Mouse (Mus musculus): Measurements from ENCODE around the gene Tjp2. TPM values are rescaled to one million over a fixed set of nuclear protein-coding genes. Genes with fewer than 3 reads are reported as not detected.

Gene Tjp2
- polyA plus RNA-seq (2012; rRNA removed) = 4.5 and 5.5 TPM in 2 replicates

DNA sequence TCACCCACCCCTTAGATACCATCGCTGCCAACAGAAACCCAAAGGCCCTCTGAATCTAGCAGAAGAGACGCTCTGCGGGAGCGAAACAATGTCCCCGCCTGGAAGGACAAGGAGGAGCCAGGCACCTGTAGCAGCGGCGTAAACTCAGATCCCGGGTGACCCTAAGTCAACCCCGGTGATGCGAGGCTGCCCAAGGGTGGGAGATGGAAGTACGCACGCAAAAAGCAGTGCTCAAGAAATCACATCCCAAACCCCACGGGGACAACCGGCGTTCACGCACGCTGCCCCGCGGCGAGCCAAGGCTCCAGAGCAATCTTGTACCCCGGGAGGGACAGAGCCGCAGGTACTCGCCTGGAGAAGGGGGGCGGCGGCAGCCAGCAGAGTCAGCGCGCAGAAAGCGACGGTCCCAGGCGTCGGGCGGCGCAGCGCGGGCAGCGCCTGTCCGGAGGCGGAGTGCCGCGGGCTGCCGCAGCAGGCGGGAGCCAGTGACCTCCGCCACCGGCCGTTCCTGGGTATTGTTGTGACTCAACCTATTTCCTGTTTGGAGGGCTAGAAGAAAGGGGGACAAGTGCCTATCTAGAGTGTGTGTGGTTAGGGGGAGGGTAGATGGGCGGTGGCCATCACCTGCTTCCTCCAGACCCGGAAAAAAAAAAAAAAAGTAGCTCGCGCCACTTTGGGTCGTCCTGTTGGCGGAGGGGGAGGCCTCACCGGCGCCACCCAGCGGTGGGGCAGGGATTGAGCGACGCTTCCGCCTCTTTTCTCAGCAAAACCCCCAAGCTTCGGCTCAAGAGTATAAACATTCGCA, at the start of gene Tjp2:
Tjp2 (minus strand) TSS at position 531 of the 805 bp plus-strand sequence.
- peak; percentile 24 for DNase-seq
- H3K27me3 ChIP-seq (ENCODE audit: control insufficient read depth, insufficient read depth, low read length) = no peaks in the 10 kb centered on the region; the same call in 1 of the 2 replicates
- H3K27ac ChIP-seq (ENCODE audit: control insufficient read depth, insufficient read depth, low read length) = no peak within 1 kb of the TSS
- H3K36me3 ChIP-seq (ENCODE audit: control insufficient read depth, insufficient read depth, low read length) = no peaks in the 10 kb centered on the region
- TF ChIP-seq POLR2A (IDR thresholded peaks at IDR 0.05; ENCODE audit: control insufficient read depth, extremely low read depth, insufficient read depth, low read length, poor library complexity) (no peak), CTCF (IDR thresholded peaks at IDR 0.05; ENCODE audit: borderline replicate concordance, control insufficient read depth, extremely low read depth, insufficient read depth, low read length, poor library complexity) (peak; percentile 73; the same call in 1 of the 2 replicates)
- peak within 1 kb of the TSS; percentile 27 for H3K4me3 ChIP-seq (ENCODE audit: control insufficient read depth, insufficient read depth, low read length)
- H3K4me1 ChIP-seq (replicated peaks; ENCODE audit: control insufficient read depth, insufficient read depth, low read length) = peaks cover 4% of the 10 kb centered on the region
- 3% methylated on average over 58 of the region's 59 CpGs for WGBS

DNA sequence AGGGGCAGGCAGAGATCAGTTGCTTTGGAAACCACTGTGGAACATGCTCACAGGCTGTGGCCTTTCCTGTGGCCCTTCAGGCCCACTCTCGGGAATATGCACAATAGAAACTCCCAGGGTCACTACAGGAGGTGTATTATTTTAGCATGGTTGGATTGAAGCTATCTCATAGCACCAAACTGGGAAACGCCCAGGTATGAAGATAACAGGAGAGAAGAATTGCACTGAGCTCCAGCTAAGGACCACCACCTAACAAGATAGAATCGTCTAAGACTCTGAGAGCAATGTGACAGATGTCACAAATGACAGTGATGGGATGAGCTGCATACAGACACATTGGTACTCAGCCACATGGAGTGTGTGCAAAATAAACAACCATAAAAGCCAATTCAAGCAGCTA, 49.5 kb upstream of the Tjp2 start:
- Histone ChIP-seq H3K4me1 (replicated peaks; ENCODE audit: control insufficient read depth, insufficient read depth, low read length) (peaks cover 5% of the 10 kb centered on the region), H3K27me3 (ENCODE audit: control insufficient read depth, insufficient read depth, low read length) (no peaks in the 10 kb centered on the region), H3K27ac (ENCODE audit: control insufficient read depth, insufficient read depth, low read length) (no peak overlapping the region), H3K4me3 (ENCODE audit: control insufficient read depth, insufficient read depth, low read length) (no peak overlapping the region), H3K36me3 (ENCODE audit: control insufficient read depth, insufficient read depth, low read length) (peaks cover 4% of the 10 kb centered on the region)
- TF ChIP-seq CTCF (IDR thresholded peaks at IDR 0.05; ENCODE audit: borderline replicate concordance, control insufficient read depth, extremely low read depth, insufficient read depth, low read length, poor library complexity) (no peak), POLR2A (IDR thresholded peaks at IDR 0.05; ENCODE audit: control insufficient read depth, extremely low read depth, insufficient read depth, low read length, poor library complexity) (no peak)
- WGBS = 89% methylated on average over 3 of the region's 3 CpGs
- no peak for DNase-seq

DNA sequence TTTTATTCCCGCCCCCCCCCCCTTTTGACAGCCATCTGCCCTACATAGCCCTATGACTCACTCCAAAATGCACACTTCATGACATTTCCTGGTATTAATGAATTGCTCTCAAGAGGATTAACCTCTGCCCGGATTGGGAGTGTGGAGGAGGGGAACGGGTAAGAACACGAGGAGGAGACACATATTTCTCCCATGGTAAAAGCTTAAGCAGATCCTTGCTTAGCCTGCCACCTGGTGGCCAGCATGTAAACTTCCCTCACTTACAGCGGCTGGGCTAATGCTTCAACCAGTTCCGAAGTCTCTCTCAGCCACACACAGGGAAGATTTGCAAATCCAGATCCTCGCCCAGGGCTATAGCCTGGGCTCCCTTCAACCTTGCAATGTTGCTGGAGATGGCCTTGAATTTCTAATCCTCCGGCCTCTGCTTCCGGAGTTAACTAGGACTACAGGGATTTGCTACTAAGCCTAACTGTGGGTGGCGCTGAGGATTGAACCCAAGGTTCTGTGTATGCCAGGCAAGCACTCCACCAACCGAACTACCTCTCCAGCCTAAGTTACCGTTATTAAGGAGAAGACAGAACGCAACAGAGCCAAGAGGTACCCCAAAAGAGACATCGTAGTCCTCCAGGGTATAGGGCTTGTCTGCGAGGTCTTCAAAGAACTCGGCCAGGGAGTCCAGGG, 47.1 kb upstream of the Tjp2 start:
- Histone ChIP-seq H3K4me1 (replicated peaks; ENCODE audit: control insufficient read depth, insufficient read depth, low read length) (no peaks in the 10 kb centered on the region), H3K27ac (ENCODE audit: control insufficient read depth, insufficient read depth, low read length) (no peak overlapping the region), H3K36me3 (ENCODE audit: control insufficient read depth, insufficient read depth, low read length) (peaks cover 7% of the 10 kb centered on the region), H3K4me3 (ENCODE audit: control insufficient read depth, insufficient read depth, low read length) (no peak overlapping the region), H3K27me3 (ENCODE audit: control insufficient read depth, insufficient read depth, low read length) (no peaks in the 10 kb centered on the region)
- DNase-seq = peak; percentile 72
- peak; percentile 59; the same call in 1 of the 2 replicates for TF ChIP-seq CTCF (IDR thresholded peaks at IDR 0.05; ENCODE audit: borderline replicate concordance, control insufficient read depth, extremely low read depth, insufficient read depth, low read length, poor library complexity)
- no peak for TF ChIP-seq POLR2A (IDR thresholded peaks at IDR 0.05; ENCODE audit: control insufficient read depth, extremely low read depth, insufficient read depth, low read length, poor library complexity)
- 66% methylated on average over 16 of the region's 16 CpGs for WGBS

DNA sequence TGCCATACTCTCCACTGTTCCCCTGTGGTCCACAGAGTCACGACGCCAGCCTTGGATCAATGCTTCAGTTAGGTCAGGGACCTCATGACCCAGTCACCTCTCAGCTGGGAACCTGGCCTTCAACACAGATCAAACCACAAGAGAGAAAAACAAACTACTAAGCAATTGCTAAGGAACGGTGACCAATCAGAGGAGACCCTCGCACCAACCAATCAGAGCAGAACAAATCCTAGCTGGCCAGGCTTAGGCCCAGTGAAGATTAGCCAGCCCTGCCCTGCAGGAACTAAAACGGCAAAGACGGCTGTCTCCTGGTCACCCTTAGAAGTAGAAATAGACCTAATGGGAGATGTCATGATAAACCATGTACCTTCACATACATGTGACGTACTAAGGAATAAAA, 46.5 kb upstream of the Tjp2 start:
- Histone ChIP-seq H3K4me3 (ENCODE audit: control insufficient read depth, insufficient read depth, low read length) (no peak overlapping the region), H3K27me3 (ENCODE audit: control insufficient read depth, insufficient read depth, low read length) (no peaks in the 10 kb centered on the region), H3K27ac (ENCODE audit: control insufficient read depth, insufficient read depth, low read length) (no peak overlapping the region), H3K36me3 (ENCODE audit: control insufficient read depth, insufficient read depth, low read length) (peaks cover 7% of the 10 kb centered on the region), H3K4me1 (replicated peaks; ENCODE audit: control insufficient read depth, insufficient read depth, low read length) (no peaks in the 10 kb centered on the region)
- no peak for DNase-seq
- 90% methylated on average over 7 of the region's 7 CpGs for WGBS
- TF ChIP-seq CTCF (IDR thresholded peaks at IDR 0.05; ENCODE audit: borderline replicate concordance, control insufficient read depth, extremely low read depth, insufficient read depth, low read length, poor library complexity) = no peak
- TF ChIP-seq POLR2A (IDR thresholded peaks at IDR 0.05; ENCODE audit: control insufficient read depth, extremely low read depth, insufficient read depth, low read length, poor library complexity) = no peak

DNA sequence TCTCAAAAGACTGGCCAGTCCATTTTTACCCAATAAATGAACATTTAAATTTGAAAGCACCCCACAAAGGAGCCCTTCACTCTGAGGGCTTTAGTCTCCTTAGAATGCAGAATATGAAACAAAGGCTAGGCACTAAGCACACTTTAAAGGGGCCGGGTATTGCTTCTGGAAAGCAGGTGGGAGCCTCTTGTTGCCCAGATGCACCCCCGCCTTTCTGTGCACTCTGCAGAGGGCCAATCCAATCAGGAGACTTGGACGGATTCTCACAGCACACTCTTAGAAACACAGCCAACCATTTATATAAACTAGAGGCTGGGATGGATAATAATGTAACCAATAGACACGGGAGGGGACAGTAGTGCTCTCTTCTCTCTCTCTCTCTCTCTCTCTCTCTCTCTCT, 43.7 kb upstream of the Tjp2 start:
- H3K36me3 ChIP-seq (ENCODE audit: control insufficient read depth, insufficient read depth, low read length) = peaks cover 13% of the 10 kb centered on the region
- no peak for DNase-seq
- H3K4me3 ChIP-seq (ENCODE audit: control insufficient read depth, insufficient read depth, low read length) = no peak overlapping the region

DNA sequence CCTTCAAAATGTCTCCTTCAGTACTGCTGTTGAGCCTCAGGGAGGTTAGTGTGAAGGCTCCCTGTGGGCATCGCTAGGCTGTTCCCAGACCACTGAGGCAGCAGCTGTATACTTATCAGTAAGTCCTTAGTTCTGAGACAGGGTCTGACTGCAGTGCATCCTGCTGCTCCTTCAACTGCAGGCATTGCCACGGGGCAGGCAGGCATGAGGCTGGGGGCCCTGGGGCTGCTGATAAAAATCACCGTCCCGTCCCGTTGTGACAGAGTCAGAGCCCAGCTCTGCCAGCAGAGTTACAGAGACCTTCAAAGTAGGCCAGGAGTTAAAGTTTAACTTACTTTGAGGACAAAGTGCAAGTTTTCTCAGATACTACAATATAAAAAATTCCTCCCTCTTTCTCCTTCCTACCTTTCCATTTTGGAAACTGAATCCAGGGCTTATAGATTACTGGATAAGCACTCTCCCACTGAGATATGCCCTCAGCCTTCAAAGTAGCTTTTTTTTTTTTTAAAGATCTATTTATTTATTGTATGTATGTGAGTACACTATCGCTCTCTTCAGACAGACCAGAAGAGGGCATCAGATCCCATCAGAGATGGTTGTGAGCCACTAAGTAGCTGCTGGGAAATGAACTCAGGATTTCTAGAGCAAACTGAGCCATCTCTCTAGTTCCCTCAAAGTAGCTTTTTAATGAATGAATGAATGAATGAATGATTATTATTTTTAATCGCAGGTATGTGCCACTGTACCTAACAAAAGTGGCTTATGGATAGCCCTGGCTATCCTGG, 41.4 kb upstream of the Tjp2 start:
- DNase-seq = no peak
- no peaks in the 10 kb centered on the region for H3K27me3 ChIP-seq (ENCODE audit: control insufficient read depth, insufficient read depth, low read length)
- H3K4me3 ChIP-seq (ENCODE audit: control insufficient read depth, insufficient read depth, low read length) = no peak overlapping the region
- no peak overlapping the region for H3K27ac ChIP-seq (ENCODE audit: control insufficient read depth, insufficient read depth, low read length)
- no peaks in the 10 kb centered on the region for H3K4me1 ChIP-seq (replicated peaks; ENCODE audit: control insufficient read depth, insufficient read depth, low read length)
- WGBS = 97% methylated on average over 7 of the region's 7 CpGs
- TF ChIP-seq CTCF (IDR thresholded peaks at IDR 0.05; ENCODE audit: borderline replicate concordance, control insufficient read depth, extremely low read depth, insufficient read depth, low read length, poor library complexity) (no peak), POLR2A (IDR thresholded peaks at IDR 0.05; ENCODE audit: control insufficient read depth, extremely low read depth, insufficient read depth, low read length, poor library complexity) (no peak)
- H3K36me3 ChIP-seq (ENCODE audit: control insufficient read depth, insufficient read depth, low read length) = peaks cover 13% of the 10 kb centered on the region

More for the DNA sequence above, 43.7 kb upstream of the Tjp2 start:
- Histone ChIP-seq H3K27me3 (ENCODE audit: control insufficient read depth, insufficient read depth, low read length) (no peaks in the 10 kb centered on the region), H3K4me1 (replicated peaks; ENCODE audit: control insufficient read depth, insufficient read depth, low read length) (no peaks in the 10 kb centered on the region), H3K27ac (ENCODE audit: control insufficient read depth, insufficient read depth, low read length) (no peak overlapping the region)
- TF ChIP-seq POLR2A (IDR thresholded peaks at IDR 0.05; ENCODE audit: control insufficient read depth, extremely low read depth, insufficient read depth, low read length, poor library complexity) (no peak), CTCF (IDR thresholded peaks at IDR 0.05; ENCODE audit: borderline replicate concordance, control insufficient read depth, extremely low read depth, insufficient read depth, low read length, poor library complexity) (no peak)
- WGBS = 95% methylated on average over 4 of the region's 4 CpGs

Measured in thymus, adult 2 months (tissue).